Mouse (Mus musculus): Measurements from ENCODE around the gene Fibp. TPM values are rescaled to one million over a fixed set of nuclear protein-coding genes. Genes with fewer than 3 reads are reported as not detected.
A peak's percentile ranks its signal among the peaks of the same experiment; 100 is the strongest.

Fibp gene
- polyA plus RNA-seq, 1 experiment from 2014 or later = 111 TPM

GRCm38 (mm10) chr19:5422267-5422666, 38.1 kb upstream of the Fibp start:
- Histone ChIP-seq H3K4me2 (ENCODE audit: low read depth, low read length) (no peak overlapping the region), H3K4me3 (ENCODE audit: low read length) (no peak overlapping the region), H3K36me3 (ENCODE audit: control insufficient read depth, insufficient read depth, low read length) (peaks cover 23% of the 10 kb centered on the region), H3K9ac (ENCODE audit: low read length) (no peak overlapping the region), H3K27ac (ENCODE audit: low read length) (no peak overlapping the region), H3K4me1 (replicated peaks; ENCODE audit: control insufficient read depth, insufficient read depth, low read length) (peaks cover 21% of the 10 kb centered on the region), H3K9me3 (ENCODE audit: control insufficient read depth, low read length) (no peaks in the 10 kb centered on the region), H3K27me3 (ENCODE audit: control insufficient read depth, insufficient read depth, low read depth, low read length) (no peaks in the 10 kb centered on the region)
- no peak for ATAC-seq (ENCODE audit: low read depth)
- 87% methylated on average over 10 of the region's 10 CpGs for WGBS

DNA sequence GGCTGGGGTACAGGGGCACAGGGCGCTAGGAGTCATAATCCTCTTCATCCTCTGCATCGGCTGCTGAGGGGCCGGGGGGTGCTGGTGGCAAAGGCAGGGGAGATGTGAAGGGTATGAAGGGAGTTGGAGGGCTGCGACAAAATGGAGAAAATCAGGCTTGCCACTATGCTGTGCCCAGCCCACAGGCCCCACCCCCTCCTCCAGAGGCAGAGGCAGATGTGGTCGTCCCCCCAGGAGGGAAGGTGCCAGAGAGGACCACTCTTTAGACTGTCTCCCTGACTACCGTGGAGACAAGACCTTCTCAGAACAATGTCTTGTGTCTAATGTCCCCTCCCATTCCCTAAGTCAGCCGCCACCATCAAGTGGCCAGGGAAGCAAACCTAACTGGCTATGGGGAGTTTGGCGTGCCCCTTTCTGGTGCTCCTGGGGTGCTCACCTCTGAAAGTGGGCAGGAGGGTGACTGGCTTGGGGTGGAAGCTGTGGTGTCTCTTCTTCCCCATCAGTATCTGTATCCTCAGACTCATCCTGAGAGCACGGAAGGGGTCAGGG, 37.4 kb upstream of the Fibp start:
- 75% methylated on average over 9 of the region's 9 CpGs for WGBS
- Histone ChIP-seq H3K27ac (ENCODE audit: low read length) (no peak overlapping the region; the same call in 1 of the 2 replicates), H3K4me1 (replicated peaks; ENCODE audit: control insufficient read depth, insufficient read depth, low read length) (peaks cover 21% of the 10 kb centered on the region), H3K4me2 (ENCODE audit: low read depth, low read length) (peak overlapping the region; percentile 71), H3K27me3 (ENCODE audit: control insufficient read depth, insufficient read depth, low read depth, low read length) (no peaks in the 10 kb centered on the region), H3K9ac (ENCODE audit: low read length) (peak overlapping the region; percentile 91), H3K9me3 (ENCODE audit: control insufficient read depth, low read length) (no peaks in the 10 kb centered on the region), H3K4me3 (ENCODE audit: low read length) (peak overlapping the region; percentile 90), H3K36me3 (ENCODE audit: control insufficient read depth, insufficient read depth, low read length) (peaks cover 24% of the 10 kb centered on the region)
- no peak for ATAC-seq (ENCODE audit: low read depth)

DNA sequence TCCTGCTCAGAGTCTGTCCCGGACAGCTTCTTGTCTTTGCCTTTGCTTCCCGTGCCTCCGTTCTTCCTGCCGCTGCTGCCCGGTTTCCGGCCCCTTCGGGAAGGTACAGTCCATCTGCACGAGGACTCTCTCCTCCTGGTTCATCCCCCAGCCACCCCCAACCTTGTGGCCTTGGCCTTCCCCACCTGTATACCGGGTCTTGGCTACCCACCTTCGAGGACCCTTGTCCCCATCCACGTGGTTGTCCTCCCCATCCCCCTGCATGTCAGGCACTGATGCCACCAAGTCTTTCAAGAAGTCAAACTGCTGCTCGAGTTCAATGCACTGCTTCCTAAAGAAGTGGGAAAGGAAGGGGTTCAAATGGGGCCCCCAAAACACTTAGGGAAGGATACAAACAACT, 36.9 kb upstream of the Fibp start:
- Histone ChIP-seq H3K4me3 (ENCODE audit: low read length) (peak overlapping the region; percentile 90), H3K4me2 (ENCODE audit: low read depth, low read length) (peak overlapping the region; percentile 71), H3K27me3 (ENCODE audit: control insufficient read depth, insufficient read depth, low read depth, low read length) (no peaks in the 10 kb centered on the region), H3K9ac (ENCODE audit: low read length) (peak overlapping the region; percentile 91), H3K9me3 (ENCODE audit: control insufficient read depth, low read length) (no peaks in the 10 kb centered on the region), H3K4me1 (replicated peaks; ENCODE audit: control insufficient read depth, insufficient read depth, low read length) (peaks cover 21% of the 10 kb centered on the region), H3K36me3 (ENCODE audit: control insufficient read depth, insufficient read depth, low read length) (peaks cover 24% of the 10 kb centered on the region), H3K27ac (ENCODE audit: low read length) (peak overlapping the region; percentile 97)
- WGBS = 41% methylated on average over 12 of the region's 12 CpGs
- no peak for ATAC-seq (ENCODE audit: low read depth)

DNA sequence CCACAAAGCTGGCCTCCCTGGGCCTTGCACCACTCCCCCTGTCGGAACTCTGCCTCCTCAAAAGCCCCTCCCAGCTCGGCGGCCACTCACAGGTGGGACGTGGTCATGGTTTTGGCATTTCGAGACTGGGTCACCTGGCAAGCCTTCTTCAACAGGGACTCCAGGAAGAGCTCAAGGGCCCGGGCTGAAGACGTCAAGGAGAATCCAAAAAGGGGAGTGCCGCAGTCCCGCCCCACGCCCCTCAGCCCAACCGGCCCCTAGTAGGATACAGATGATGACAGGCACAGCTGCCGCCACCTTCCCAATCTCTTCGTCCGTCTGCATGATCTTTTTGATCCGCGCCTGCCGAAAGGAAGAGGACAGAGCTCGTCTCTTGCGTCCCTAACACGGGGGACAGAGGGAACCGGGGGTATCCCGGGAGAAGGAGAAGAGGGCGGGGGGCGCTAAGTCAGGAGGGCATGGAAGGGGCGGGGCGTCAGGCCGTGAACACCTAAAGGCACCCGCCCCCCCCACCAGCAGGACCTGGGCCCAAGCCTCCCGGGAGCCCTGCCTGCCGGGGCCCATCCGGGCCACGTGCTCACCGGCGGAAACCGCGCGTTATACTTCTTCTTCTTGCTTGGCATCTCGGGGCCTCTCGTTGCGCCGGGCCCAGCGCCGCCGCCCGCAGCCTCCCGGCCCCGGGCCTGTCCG, 36.2 kb upstream of the Fibp start:
- H3K9ac ChIP-seq (ENCODE audit: low read length) = peak overlapping the region; percentile 91
- H3K4me3 ChIP-seq (ENCODE audit: low read length) = peak overlapping the region; percentile 90
- H3K4me2 ChIP-seq (ENCODE audit: low read depth, low read length) = peak overlapping the region; percentile 71
- H3K36me3 ChIP-seq (ENCODE audit: control insufficient read depth, insufficient read depth, low read length) = peaks cover 24% of the 10 kb centered on the region
- no peaks in the 10 kb centered on the region for H3K27me3 ChIP-seq (ENCODE audit: control insufficient read depth, insufficient read depth, low read depth, low read length)
- peak overlapping the region; percentile 97 for H3K27ac ChIP-seq (ENCODE audit: low read length)
- WGBS = under 1% methylated on average over 46 of the region's 48 CpGs
- peaks cover 21% of the 10 kb centered on the region for H3K4me1 ChIP-seq (replicated peaks; ENCODE audit: control insufficient read depth, insufficient read depth, low read length)
- H3K9me3 ChIP-seq (ENCODE audit: control insufficient read depth, low read length) = no peaks in the 10 kb centered on the region
- ATAC-seq (ENCODE audit: low read depth) = peak; percentile 61

- peak; percentile 93 for ATAC-seq (ENCODE audit: low read depth)
- Histone ChIP-seq H3K27me3 (ENCODE audit: control insufficient read depth, insufficient read depth, low read depth, low read length) (no peaks in the 10 kb centered on the region), H3K4me2 (ENCODE audit: low read depth, low read length) (peak within 1 kb of the TSS; percentile 71), H3K4me1 (replicated peaks; ENCODE audit: control insufficient read depth, insufficient read depth, low read length) (peaks cover 21% of the 10 kb centered on the region), H3K27ac (ENCODE audit: low read length) (peak within 1 kb of the TSS; percentile 97), H3K36me3 (ENCODE audit: control insufficient read depth, insufficient read depth, low read length) (peaks cover 24% of the 10 kb centered on the region), H3K9ac (ENCODE audit: low read length) (peak within 1 kb of the TSS; percentile 98), H3K4me3 (ENCODE audit: low read length) (peak within 1 kb of the TSS; percentile 90), H3K9me3 (ENCODE audit: control insufficient read depth, low read length) (no peaks in the 10 kb centered on the region)
- WGBS = under 1% methylated on average over 56 of the region's 87 CpGs
These were observed 35.4 kb upstream of the Fibp start, which contains the start of the genes Drap1 and AI837181 for GRCm38 (mm10) chr19:5424782-5425741. Gene Drap1, minus strand, starts transcription at chr19:5424979. Gene AI837181, plus strand, starts transcription at chr19:5425144.

- Histone ChIP-seq H3K4me1 (replicated peaks; ENCODE audit: control insufficient read depth, insufficient read depth, low read length) (peaks cover 21% of the 10 kb centered on the region), H3K9me3 (ENCODE audit: control insufficient read depth, low read length) (no peaks in the 10 kb centered on the region), H3K4me3 (ENCODE audit: low read length) (peak overlapping the region; percentile 90), H3K36me3 (ENCODE audit: control insufficient read depth, insufficient read depth, low read length) (peaks cover 18% of the 10 kb centered on the region), H3K9ac (ENCODE audit: low read length) (peak overlapping the region; percentile 98), H3K27ac (ENCODE audit: low read length) (peak overlapping the region; percentile 89), H3K4me2 (ENCODE audit: low read depth, low read length) (peak overlapping the region; percentile 59), H3K27me3 (ENCODE audit: control insufficient read depth, insufficient read depth, low read depth, low read length) (no peaks in the 10 kb centered on the region)
- WGBS = 80% methylated on average over 18 of the region's 18 CpGs
- ATAC-seq (ENCODE audit: low read depth) = no peak
These were observed 34.4 kb upstream of the Fibp start for GRCm38 (mm10) chr19:5425906-5426565.

DNA sequence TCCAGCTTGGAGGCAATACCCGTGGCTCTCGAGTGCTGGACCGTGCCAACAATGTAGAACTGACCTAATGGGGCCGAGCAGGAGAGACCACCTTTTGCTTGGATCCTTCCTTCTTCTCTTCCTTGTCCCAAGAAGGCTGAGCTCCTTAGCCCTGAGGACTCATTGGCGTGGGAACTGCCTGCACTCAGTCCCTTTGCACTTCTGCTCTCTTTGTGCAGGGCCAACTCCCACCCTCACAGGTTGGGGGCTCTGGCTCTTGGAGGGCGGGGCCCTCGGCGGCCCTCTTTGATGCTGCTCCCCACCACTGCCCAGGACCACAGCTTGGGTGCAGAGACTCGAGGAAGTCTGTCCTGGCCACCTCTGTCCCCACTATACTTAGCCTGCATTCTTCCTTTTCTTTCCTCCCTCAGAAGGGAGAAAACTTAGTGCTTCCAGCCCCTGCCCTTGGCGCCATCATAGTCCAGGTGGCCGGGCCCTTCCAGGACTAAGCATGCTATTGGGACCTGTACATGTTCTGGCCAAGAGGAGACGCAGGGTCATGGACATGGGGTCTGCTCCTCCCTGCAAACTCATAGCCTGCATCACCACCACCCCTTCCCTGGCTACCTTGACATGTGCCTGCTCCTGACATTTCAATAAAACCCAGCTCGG, 33.6 kb upstream of the Fibp start:
- Histone ChIP-seq H3K36me3 (ENCODE audit: control insufficient read depth, insufficient read depth, low read length) (peaks cover 15% of the 10 kb centered on the region), H3K9ac (ENCODE audit: low read length) (peak overlapping the region; percentile 3; the same call in 1 of the 2 replicates), H3K27ac (ENCODE audit: low read length) (no peak overlapping the region), H3K4me1 (replicated peaks; ENCODE audit: control insufficient read depth, insufficient read depth, low read length) (peaks cover 21% of the 10 kb centered on the region), H3K4me2 (ENCODE audit: low read depth, low read length) (no peak overlapping the region), H3K9me3 (ENCODE audit: control insufficient read depth, low read length) (no peaks in the 10 kb centered on the region), H3K4me3 (ENCODE audit: low read length) (no peak overlapping the region), H3K27me3 (ENCODE audit: control insufficient read depth, insufficient read depth, low read depth, low read length) (no peaks in the 10 kb centered on the region)
- no peak for ATAC-seq (ENCODE audit: low read depth)
- WGBS = 83% methylated on average over 13 of the region's 13 CpGs

DNA sequence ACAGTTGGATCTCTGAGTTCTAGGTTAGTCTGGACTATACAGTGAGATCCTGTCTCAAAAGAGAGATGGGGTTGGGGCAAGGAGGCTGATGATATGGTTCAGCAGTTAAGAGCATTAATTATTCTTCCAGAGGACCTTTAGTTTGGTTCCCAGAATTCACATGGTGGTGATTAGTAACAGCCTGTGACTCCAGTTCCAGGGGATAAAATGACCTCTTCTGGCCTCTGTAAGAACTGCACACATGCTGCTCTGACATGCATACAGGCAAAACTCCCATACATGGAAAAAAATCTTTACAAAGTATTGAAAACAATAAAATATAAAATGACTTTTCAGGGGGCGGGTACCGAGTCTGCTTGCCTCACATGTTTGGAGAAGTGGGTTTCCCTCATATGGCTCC, 32.3 kb upstream of the Fibp start:
- Histone ChIP-seq H3K27me3 (ENCODE audit: control insufficient read depth, insufficient read depth, low read depth, low read length) (no peaks in the 10 kb centered on the region), H3K4me1 (replicated peaks; ENCODE audit: control insufficient read depth, insufficient read depth, low read length) (peaks cover 24% of the 10 kb centered on the region), H3K9ac (ENCODE audit: low read length) (no peak overlapping the region), H3K27ac (ENCODE audit: low read length) (no peak overlapping the region), H3K36me3 (ENCODE audit: control insufficient read depth, insufficient read depth, low read length) (peaks cover 9% of the 10 kb centered on the region), H3K4me3 (ENCODE audit: low read length) (no peak overlapping the region), H3K4me2 (ENCODE audit: low read depth, low read length) (no peak overlapping the region), H3K9me3 (ENCODE audit: control insufficient read depth, low read length) (no peaks in the 10 kb centered on the region)
- no peak for ATAC-seq (ENCODE audit: low read depth)
- WGBS = 78% methylated on average over 2 of the region's 2 CpGs

Data from lung, embryonic 16.5 days (tissue).